Mouse (Mus musculus): ENCODE results near the gene Slc17a5.

DNA sequence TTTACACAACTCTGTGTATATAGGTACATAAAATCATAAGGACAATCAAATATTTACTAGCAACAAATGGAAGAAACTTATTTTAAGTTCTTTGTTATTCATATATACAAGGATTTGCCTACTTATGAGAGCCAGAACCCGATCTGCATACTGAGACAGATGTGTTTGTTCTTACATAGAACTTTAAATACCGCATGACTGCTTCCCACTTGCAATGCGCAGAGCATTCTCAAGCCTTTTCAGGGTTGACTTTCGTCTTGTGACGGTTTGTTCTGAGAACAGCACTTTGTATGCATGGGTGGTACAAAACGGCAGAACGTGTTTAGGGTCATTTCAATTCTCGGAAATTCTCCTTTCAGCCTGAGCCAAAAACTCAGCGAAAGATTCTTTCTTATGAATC lies 17.9 kb downstream of the Slc17a5 start:
- no peak for TF ChIP-seq CTCF (IDR thresholded peaks at IDR 0.05; ENCODE audit: low read depth, low read length)
- TF ChIP-seq POLR2A (IDR thresholded peaks at IDR 0.05; ENCODE audit: extremely low read depth, insufficient read depth, low read length), result no peak
